Mouse (Mus musculus) kidney, embryonic 16.5 days (tissue): Measurements from ENCODE around the gene Slc38a8. TPM values are rescaled to one million over a fixed set of nuclear protein-coding genes. Genes with fewer than 3 reads are reported as not detected.

ENCODE experiments used
- ATAC-seq: fragments of 200-750 bp; cut with Nextera tagmentation; 2 replicates; pipeline ENCODE4 v1.8.0; 2017; ENCODE audit warnings: moderate TSS enrichment; ENCODE audit not compliant: low FRiP score, low TSS enrichment
- H3K27ac ChIP-seq: fragments of 300-500 bp; sonication (generic); 2 replicates; pipeline ENCODE4 v1.5.1; 2014; ENCODE audit warnings: low read length
- H3K27me3 ChIP-seq: fragments of 300-500 bp; sonication (generic); 2 replicates; pipeline ENCODE4 v1.6.1; 2014; ENCODE audit warnings: low read length, control low read depth, mixed read lengths; ENCODE audit not compliant: insufficient read depth
- H3K36me3 ChIP-seq: fragments of 300-500 bp; sonication (generic); 2 replicates; pipeline ENCODE4 v1.6.1; 2014; ENCODE audit warnings: low read length, control low read depth, mixed read lengths; ENCODE audit not compliant: insufficient read depth
- H3K4me1 ChIP-seq: fragments of 300-500 bp; sonication (generic); 2 replicates; pipeline ENCODE4 v1.6.1; 2014; ENCODE audit warnings: low read length, control low read depth, mixed read lengths; ENCODE audit not compliant: insufficient read depth
- H3K4me2 ChIP-seq: fragments of 300-500 bp; sonication (generic); replicated peaks from 2 replicates; pipeline ENCODE4 v1.6.1; 2014; ENCODE audit warnings: low read depth, low read length
- H3K4me3 ChIP-seq: fragments of 300-500 bp; sonication (generic); 2 replicates; pipeline ENCODE4 v1.5.1; 2014; ENCODE audit warnings: mild to moderate bottlenecking, low read length
- H3K9ac ChIP-seq: fragments of 300-500 bp; sonication (generic); replicated peaks from 2 replicates; pipeline ENCODE4 v1.6.1; 2014; ENCODE audit warnings: low read length
- H3K9me3 ChIP-seq: fragments of 300-500 bp; sonication (generic); 2 replicates; pipeline ENCODE4 v1.6.1; 2016; ENCODE audit warnings: low read length, control low read depth
- WGBS: fragments of 180-500 bp; shearing (Covaris S2); extraction: QIAGEN DNeasy Blood & Tissue Kit; methylation state at CpG from one replicate; pipeline ENCODE4 v1.1.7; 2014; 5-methylcytosine and 5-hydroxymethylcytosine counted together
- polyA plus RNA-seq: library from polyadenylated mRNA; unstranded; fragments of >200 nt; fragmentation: Nextera tagmentation; extraction: Ambion mirVana; gene quantifications from 2 replicates; pipeline ENCODE4 v1.2.1, GENCODE M21; 2015

Slc38a8 gene
- polyA plus RNA-seq, 1 experiment from 2014 or later, result not detected

- H3K4me2 ChIP-seq, result no peak overlapping the region
- no peak for ATAC-seq
- no peaks in the 10 kb centered on the region for H3K9me3 ChIP-seq
- no peak overlapping the region for H3K4me3 ChIP-seq
- peaks cover 82% of the 10 kb centered on the region for H3K36me3 ChIP-seq
- H3K9ac ChIP-seq, result no peak overlapping the region
- no peaks in the 10 kb centered on the region for H3K27me3 ChIP-seq
- no peak overlapping the region for H3K27ac ChIP-seq
- 79% methylated on average over 7 of the region's 7 CpGs for WGBS
- H3K4me1 ChIP-seq, result no peaks in the 10 kb centered on the region
Measured at GRCm38 (mm10) chr8:119520102-119520501, 18.6 kb upstream of the Slc38a8 start.

GRCm38 (mm10) chr8:119516674-119517073 lies 15.2 kb upstream of the Slc38a8 start:
- WGBS, result 73% methylated on average over 5 of the region's 5 CpGs
- H3K9ac ChIP-seq, result no peak overlapping the region
- no peaks in the 10 kb centered on the region for H3K9me3 ChIP-seq
- H3K36me3 ChIP-seq, result peaks cover 86% of the 10 kb centered on the region
- ATAC-seq, result no peak
- H3K4me1 ChIP-seq, result no peaks in the 10 kb centered on the region
- no peak overlapping the region for H3K4me3 ChIP-seq
- H3K4me2 ChIP-seq, result no peak overlapping the region
- H3K27ac ChIP-seq, result no peak overlapping the region
- H3K27me3 ChIP-seq, result no peaks in the 10 kb centered on the region

- no peak overlapping the region for H3K27ac ChIP-seq
- ATAC-seq, result no peak
- no peak overlapping the region for H3K9ac ChIP-seq
- peaks cover 85% of the 10 kb centered on the region for H3K36me3 ChIP-seq
- H3K27me3 ChIP-seq, result no peaks in the 10 kb centered on the region
- no peaks in the 10 kb centered on the region for H3K9me3 ChIP-seq
- H3K4me2 ChIP-seq, result no peak overlapping the region
- H3K4me1 ChIP-seq, result no peaks in the 10 kb centered on the region
- 63% methylated on average over 3 of the region's 3 CpGs for WGBS
- H3K4me3 ChIP-seq, result no peak overlapping the region
Measured at GRCm38 (mm10) chr8:119515767-119516166, 14.3 kb upstream of the Slc38a8 start.

GRCm38 (mm10) chr8:119514940-119515339 lies 13.4 kb upstream of the Slc38a8 start:
- no peaks in the 10 kb centered on the region for H3K27me3 ChIP-seq
- peaks cover 85% of the 10 kb centered on the region for H3K36me3 ChIP-seq
- H3K4me3 ChIP-seq, result no peak overlapping the region
- no peak for ATAC-seq
- no peak overlapping the region for H3K4me2 ChIP-seq
- WGBS, result 85% methylated on average over 3 of the region's 3 CpGs
- no peak overlapping the region for H3K9ac ChIP-seq
- no peak overlapping the region for H3K27ac ChIP-seq
- H3K4me1 ChIP-seq, result no peaks in the 10 kb centered on the region
- no peaks in the 10 kb centered on the region for H3K9me3 ChIP-seq

GRCm38 (mm10) chr8:119513405-119513804 lies 11.9 kb upstream of the Slc38a8 start:
- WGBS, result 86% methylated on average over 4 of the region's 4 CpGs
- no peaks in the 10 kb centered on the region for H3K27me3 ChIP-seq

GRCm38 (mm10) chr8:119511722-119512121 lies 10.2 kb upstream of the Slc38a8 start:
- H3K4me2 ChIP-seq, result no peak overlapping the region
- no peak overlapping the region for H3K27ac ChIP-seq
- no peak for ATAC-seq
- WGBS, result 97% methylated on average over 7 of the region's 7 CpGs
- no peak overlapping the region for H3K4me3 ChIP-seq
- H3K4me1 ChIP-seq, result no peaks in the 10 kb centered on the region
- H3K36me3 ChIP-seq, result peaks cover 83% of the 10 kb centered on the region
- H3K27me3 ChIP-seq, result no peaks in the 10 kb centered on the region
- H3K9me3 ChIP-seq, result no peaks in the 10 kb centered on the region
- H3K9ac ChIP-seq, result no peak overlapping the region

More at GRCm38 (mm10) chr8:119513405-119513804, 11.9 kb upstream of the Slc38a8 start:
- H3K4me1 ChIP-seq, result no peaks in the 10 kb centered on the region
- no peak overlapping the region for H3K9ac ChIP-seq
- H3K4me3 ChIP-seq, result no peak overlapping the region
- H3K9me3 ChIP-seq, result no peaks in the 10 kb centered on the region
- H3K4me2 ChIP-seq, result no peak overlapping the region
- ATAC-seq, result no peak
- H3K36me3 ChIP-seq, result peaks cover 87% of the 10 kb centered on the region
- H3K27ac ChIP-seq, result no peak overlapping the region

GRCm38 (mm10) chr8:119510471-119510870 lies 9.0 kb upstream of the Slc38a8 start:
- Histone ChIP-seq H3K4me3 (no peak overlapping the region), H3K9ac (no peak overlapping the region), H3K9me3 (no peaks in the 10 kb centered on the region), H3K4me2 (no peak overlapping the region), H3K4me1 (no peaks in the 10 kb centered on the region), H3K36me3 (peaks cover 79% of the 10 kb centered on the region), H3K27me3 (no peaks in the 10 kb centered on the region), H3K27ac (no peak overlapping the region)
- WGBS, result 88% methylated on average over 9 of the region's 9 CpGs
- ATAC-seq, result no peak

GRCm38 (mm10) chr8:119506106-119506505 lies 4.6 kb upstream of the Slc38a8 start:
- no peak for ATAC-seq
- no peak overlapping the region for H3K27ac ChIP-seq
- no peaks in the 10 kb centered on the region for H3K27me3 ChIP-seq
- peaks cover 41% of the 10 kb centered on the region for H3K36me3 ChIP-seq
- H3K4me1 ChIP-seq, result 0 out of 2 replicates have a peak, but pooled peaks cover 6% of the 10 kb centered on the region
- 79% methylated on average over 8 of the region's 8 CpGs for WGBS
- H3K9ac ChIP-seq, result no peak overlapping the region
- H3K4me3 ChIP-seq, result no peak overlapping the region
- H3K4me2 ChIP-seq, result no peak overlapping the region
- no peaks in the 10 kb centered on the region for H3K9me3 ChIP-seq

- H3K9ac ChIP-seq, result no peak overlapping the region
- no peaks in the 10 kb centered on the region for H3K9me3 ChIP-seq
- H3K4me1 ChIP-seq, result 0 out of 2 replicates have a peak, but pooled peaks cover 6% of the 10 kb centered on the region
- H3K27ac ChIP-seq, result no peak overlapping the region
- ATAC-seq, result no peak
- H3K36me3 ChIP-seq, result peaks cover 37% of the 10 kb centered on the region
- WGBS, result 61% methylated on average over 9 of the region's 9 CpGs
- H3K4me2 ChIP-seq, result no peak overlapping the region
- H3K27me3 ChIP-seq, result no peaks in the 10 kb centered on the region
- no peak overlapping the region for H3K4me3 ChIP-seq
Measured at GRCm38 (mm10) chr8:119505488-119505887, 4.0 kb upstream of the Slc38a8 start.

- peaks cover 15% of the 10 kb centered on the region for H3K36me3 ChIP-seq
- ATAC-seq, result no peak
- no peaks in the 10 kb centered on the region for H3K9me3 ChIP-seq
- 31% methylated on average over 9 of the region's 10 CpGs for WGBS
- H3K27me3 ChIP-seq, result no peaks in the 10 kb centered on the region
- no peak overlapping the region for H3K27ac ChIP-seq
- no peak overlapping the region for H3K9ac ChIP-seq
- H3K4me3 ChIP-seq, result no peak overlapping the region
- H3K4me2 ChIP-seq, result no peak overlapping the region
- 0 out of 2 replicates have a peak, but pooled peaks cover 6% of the 10 kb centered on the region for H3K4me1 ChIP-seq
Measured at GRCm38 (mm10) chr8:119503191-119503767, 1.8 kb upstream of the Slc38a8 start.
